Mouse (Mus musculus): ENCODE measurements around the gene Zfp207. TPM values are rescaled to one million over a fixed set of nuclear protein-coding genes. Genes with fewer than 3 reads are reported as not detected.
A peak's percentile ranks its signal among the peaks of the same experiment; 100 is the strongest.
"Not testable (repeated sequence)": the region's sequence is repeated elsewhere in the genome, so short reads cannot be mapped to it uniquely, and the experiment has no call there.

The Zfp207 gene
- total RNA-seq, 2 experiments from 2014 or later = 93.2 to 116 TPM

GRCm38 (mm10) chr11:80407878-80408277 lies 24.8 kb downstream of the Zfp207 start:
- DNase-seq; intact Hi-C loops (cut with DNase I): not testable (repeated sequence)

- DNase-seq = no peak
Observed at GRCm38 (mm10) chr11:80410377-80410776, 27.3 kb downstream of the Zfp207 start.

DNA sequence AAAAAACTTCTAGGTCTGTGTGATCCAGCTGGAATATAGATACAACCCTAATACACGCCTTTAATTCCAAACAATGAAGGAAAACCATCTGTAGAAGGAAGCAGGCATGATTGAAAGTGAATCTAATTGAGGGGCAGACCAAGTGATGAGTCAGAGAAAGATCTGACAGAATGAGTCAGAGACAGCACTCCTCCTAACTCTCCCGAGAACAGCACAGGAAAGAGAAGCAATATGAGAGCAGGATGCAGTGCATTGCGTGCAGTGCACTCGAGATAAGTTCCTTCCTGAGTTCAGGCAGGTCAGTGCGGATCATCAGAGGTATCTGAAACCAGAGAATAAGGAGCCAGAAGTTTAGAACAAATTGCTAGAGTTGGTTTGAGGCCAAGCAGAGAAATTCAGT lies 34.0 kb downstream of the Zfp207 start:
- intact Hi-C loops (cut with DNase I) = no loop called here
- no peak for DNase-seq

More at GRCm38 (mm10) chr11:80410377-80410776, 27.3 kb downstream of the Zfp207 start:
- intact Hi-C loops (cut with DNase I) = no loop called here

- intact Hi-C loops (cut with DNase I) = loop anchor here (10.0 kb wide), 1 partner anchor 395 kb away; the partner anchor contains the start of gene Tmem98
- DNase-seq = no peak
Observed at GRCm38 (mm10) chr11:80419743-80420142, 36.7 kb downstream of the Zfp207 start.

GRCm38 (mm10) chr11:80420202-80420984 lies 37.3 kb downstream of the Zfp207 start:
- no peak for DNase-seq
- intact Hi-C loops (cut with DNase I) = loop anchor here (10.0 kb wide), 1 partner anchor 394 kb away; the partner anchor contains the start of gene Tmem98

- DNase-seq = no peak
- intact Hi-C loops (cut with DNase I) = loop anchor here (10.0 kb wide), 1 partner anchor 393 kb away; the partner anchor contains the start of gene Tmem98
Observed at GRCm38 (mm10) chr11:80421421-80422047, 38.5 kb downstream of the Zfp207 start.

- intact Hi-C loops (cut with DNase I) = loop anchor here (10.0 kb wide), 1 partner anchor 390 kb away; the partner anchor contains the start of gene Tmem98
- DNase-seq = no peak
Observed at GRCm38 (mm10) chr11:80424691-80425090, 41.6 kb downstream of the Zfp207 start.

DNA sequence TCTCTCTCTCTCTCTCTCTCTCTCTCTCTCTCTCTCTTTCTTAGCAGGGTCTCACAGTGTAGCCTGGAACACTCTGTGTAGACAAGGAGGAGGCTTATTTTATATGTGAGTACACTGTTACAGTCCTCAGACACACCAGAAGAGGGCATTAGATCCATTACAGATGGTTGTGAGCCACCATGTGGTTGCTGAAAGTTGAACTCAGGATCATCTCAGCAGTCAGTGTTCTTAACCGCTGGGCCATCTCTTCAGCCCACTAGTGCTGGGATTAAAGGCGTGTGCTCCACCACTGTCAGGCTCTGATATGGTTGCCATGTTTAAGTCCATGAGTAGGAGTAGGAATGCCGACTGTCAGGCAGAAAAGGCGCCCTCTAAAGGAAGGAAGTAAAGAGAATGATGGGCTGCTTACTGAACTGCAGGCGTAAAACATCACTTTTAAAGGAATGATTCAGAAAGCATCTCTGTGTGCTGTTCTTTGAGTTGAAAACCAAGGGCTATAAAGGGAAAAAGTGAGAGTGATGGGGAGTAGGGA lies 42.2 kb downstream of the Zfp207 start:
- DNase-seq = no peak
- intact Hi-C loops (cut with DNase I) = loop anchor here (10.0 kb wide), 1 partner anchor 389 kb away; the partner anchor contains the start of gene Tmem98

- intact Hi-C loops (cut with DNase I) = loop anchor here (10.0 kb wide), 1 partner anchor 389 kb away; the partner anchor contains the start of gene Tmem98
- not testable (repeated sequence) for DNase-seq
Observed at GRCm38 (mm10) chr11:80426029-80426813, 43.1 kb downstream of the Zfp207 start.

DNA sequence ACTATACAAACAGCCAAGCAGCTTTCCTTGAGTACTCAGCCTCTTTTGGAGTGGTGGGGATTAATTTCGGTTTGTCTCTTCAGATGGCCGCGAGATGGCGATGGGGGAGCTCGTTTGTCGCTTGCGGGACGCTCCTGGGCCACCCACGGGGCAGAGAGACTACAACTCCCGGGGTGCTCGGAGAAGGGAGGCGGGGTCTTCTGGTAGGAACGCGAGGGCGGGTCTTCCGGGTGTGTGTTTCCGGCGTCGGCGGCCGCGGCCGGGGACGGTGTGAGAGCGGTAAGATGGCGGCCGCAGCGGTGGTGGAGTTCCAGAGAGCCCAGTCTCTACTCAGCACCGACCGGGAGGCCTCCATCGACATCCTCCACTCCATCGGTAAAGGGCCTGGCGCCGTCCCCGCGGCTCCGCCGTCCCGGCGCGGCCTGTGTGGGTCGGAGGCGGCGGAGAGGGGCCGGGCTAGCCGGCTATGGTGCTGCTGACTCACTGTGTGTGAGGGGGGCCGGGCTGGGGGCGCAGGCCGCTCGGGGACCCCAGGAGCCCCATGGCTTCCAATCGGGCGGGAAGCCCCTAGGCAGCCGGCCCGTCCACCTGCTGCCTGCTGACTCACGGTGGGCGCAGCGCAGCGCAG lies 45.4 kb downstream of the Zfp207 start, which contains the start of gene Psmd11:
Gene Psmd11, plus strand, starts transcription at position 235 of the 628 bp plus-strand sequence.
- DNase-seq = peak; percentile 96 to 97
- intact Hi-C loops (cut with DNase I) = loop anchor here (1.0 to 10.0 kb wide), 2 partner anchors 242 to 386 kb away; partner anchors contain the start of gene Tmem98

DNA sequence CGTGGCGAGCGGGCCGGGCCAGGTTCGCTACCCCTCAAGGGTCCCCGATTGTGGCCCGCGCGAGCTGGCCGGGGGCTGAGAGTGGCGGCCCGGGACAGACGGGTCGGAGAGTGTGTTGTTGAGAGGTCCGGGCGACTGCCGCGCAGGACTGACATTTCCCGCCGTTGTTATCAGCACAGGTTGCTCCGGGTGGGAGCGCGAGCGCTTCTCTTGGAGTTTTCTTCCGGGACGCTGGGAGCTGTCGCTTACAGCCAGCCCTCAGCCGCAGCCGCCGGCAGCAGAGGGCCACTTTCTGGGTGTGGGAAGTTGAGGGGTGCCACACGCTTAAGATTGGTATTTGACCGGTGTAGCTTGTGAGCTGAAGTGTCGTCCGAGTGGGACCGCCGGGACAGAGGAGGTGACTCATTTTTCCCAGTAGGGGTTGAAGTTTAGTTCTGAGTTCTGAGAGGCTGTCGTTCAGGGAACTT lies 46.0 kb downstream of the Zfp207 start:
- DNase-seq = peak; percentile 53 to 61
- intact Hi-C loops (cut with DNase I) = loop anchor here (10.0 kb wide), 1 partner anchor 386 kb away; the partner anchor contains the start of gene Tmem98

DNA sequence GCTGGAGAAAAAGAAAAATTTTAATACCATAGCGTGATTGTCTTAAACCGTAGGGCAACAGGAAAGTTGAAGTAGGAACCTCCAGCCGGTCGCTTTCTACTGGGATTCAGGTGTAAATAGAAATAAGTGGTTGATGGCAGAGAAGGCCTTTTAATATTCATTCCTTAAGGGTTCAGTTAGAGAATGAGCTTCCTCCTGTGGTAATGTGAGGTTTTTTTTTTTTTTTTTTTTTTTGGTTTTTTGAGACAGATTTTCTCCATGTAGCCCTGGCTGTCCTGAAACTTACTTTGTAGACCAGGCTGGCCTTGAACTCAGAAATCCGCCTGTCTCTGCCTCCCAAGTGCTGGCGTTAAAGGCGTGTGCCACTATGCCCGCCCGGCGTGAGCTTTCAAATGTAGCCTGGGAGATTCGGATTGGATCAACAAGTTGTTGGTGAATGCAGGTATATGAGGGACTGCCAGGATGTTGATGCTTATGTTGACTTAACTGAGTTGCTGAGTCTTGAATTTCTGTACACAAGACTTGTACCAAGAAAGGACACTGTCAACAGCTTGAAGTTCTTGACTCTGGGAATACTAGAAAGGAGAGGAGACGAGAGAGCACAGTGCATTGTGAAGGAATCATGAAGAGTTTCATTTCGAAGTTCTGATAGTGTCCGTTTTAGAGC lies 46.6 kb downstream of the Zfp207 start:
- intact Hi-C loops (cut with DNase I) = loop anchor here (10.0 kb wide), 1 partner anchor 385 kb away; the partner anchor contains the start of gene Tmem98

DNA sequence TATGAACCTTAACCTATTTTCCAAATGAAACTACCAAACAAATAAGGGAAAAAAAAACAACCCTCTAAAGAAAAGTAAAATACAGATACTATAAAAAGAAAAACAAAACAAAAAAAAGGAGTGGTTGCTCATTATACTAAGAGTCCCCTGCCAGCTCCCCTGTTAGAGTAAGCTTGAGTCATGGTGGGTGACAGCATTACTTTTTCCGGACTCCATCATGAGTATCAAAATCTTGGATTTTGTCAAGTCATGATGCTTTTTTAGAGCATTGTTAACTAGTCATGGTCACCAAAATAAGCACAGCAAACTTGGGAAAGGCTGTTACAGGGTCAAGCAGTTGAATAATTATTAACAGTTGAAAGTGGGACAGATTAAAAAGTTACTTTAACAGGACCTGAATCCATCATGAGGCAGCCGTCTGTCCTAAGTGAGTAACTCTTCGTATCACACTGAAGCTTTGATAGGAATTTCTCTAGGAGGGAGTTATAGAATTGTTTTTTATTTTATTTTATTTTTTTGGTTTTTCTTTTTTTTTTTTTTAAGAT lies 47.4 kb downstream of the Zfp207 start:
- intact Hi-C loops (cut with DNase I) = no loop called here
- DNase-seq = no peak

More for the DNA sequence above, 46.6 kb downstream of the Zfp207 start:
- DNase-seq = peak in 1 of 2 experiments; percentile 11

- intact Hi-C loops (cut with DNase I) = no loop called here
- no peak for DNase-seq
Observed at GRCm38 (mm10) chr11:80446916-80447315, 63.8 kb downstream of the Zfp207 start.

DNA sequence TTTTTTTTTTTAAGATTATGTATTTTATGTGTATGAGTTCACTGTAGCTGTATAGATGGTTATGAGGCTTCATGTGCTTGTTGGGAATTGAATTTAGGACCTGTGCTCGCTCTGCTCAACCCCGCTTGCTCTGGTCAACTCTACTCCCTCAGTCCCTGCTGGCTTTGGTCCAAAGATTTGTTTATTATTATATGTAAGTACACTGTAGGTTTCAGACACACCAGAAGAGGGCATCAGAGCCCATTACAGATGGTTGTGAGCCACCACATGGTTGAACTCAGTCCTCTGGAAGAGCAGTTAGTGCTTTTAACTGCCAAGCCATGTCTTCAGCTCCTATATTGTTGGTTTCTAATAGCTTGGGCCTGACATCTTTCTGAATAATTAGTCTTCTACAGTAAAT lies 66.8 kb downstream of the Zfp207 start:
- intact Hi-C loops (cut with DNase I) = no loop called here
- no peak for DNase-seq

GRCm38 (mm10) chr11:80452242-80452641 lies 69.2 kb downstream of the Zfp207 start:
- DNase-seq = no peak
- intact Hi-C loops (cut with DNase I) = no loop called here

DNA sequence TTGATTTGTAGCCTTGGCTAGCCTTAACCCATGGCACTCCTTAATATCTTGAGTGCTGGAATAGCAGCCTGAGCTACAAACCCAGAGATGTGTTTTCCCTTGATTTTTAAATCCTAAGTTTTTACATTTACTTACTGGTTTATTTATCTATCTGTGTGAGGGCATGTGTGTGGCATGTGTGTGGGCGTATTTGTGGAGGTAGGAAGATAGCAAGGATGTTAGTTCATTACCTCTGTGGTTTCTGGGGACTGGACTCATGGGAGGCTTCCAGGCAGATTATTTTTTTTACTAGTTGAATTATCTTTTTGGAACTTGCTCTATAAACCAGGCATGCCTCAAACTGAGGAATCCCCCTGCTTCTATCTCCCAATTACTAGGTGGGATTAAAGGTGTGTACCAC lies 70.1 kb downstream of the Zfp207 start:
- intact Hi-C loops (cut with DNase I) = no loop called here
- DNase-seq = no peak

All from heart, postnatal 10 days (tissue).